Mouse (Mus musculus): Measurements from ENCODE around the gene Camk2n1. TPM values are rescaled to one million over a fixed set of nuclear protein-coding genes. Genes with fewer than 3 reads are reported as not detected.

Gene Camk2n1
- polyA plus RNA-seq, 1 experiment: 21.7 TPM

GRCm38 (mm10) chr4:138501048-138501447, 46.9 kb downstream of the Camk2n1 start:
- WGBS: 60% methylated on average over 5 of the region's 5 CpGs
- Histone ChIP-seq H3K4me3 (replicated peaks; ENCODE audit: extremely low read depth, low read depth, low read length) (no peak overlapping the region), H3K4me1 (ENCODE audit: control insufficient read depth, insufficient read depth, low read length) (peaks cover 3% of the 10 kb centered on the region; the same call in 1 of the 2 replicates)
- no peak for TF ChIP-seq CTCF (IDR thresholded peaks at IDR 0.05; ENCODE audit: insufficient read depth, low read length)
- no peak for TF ChIP-seq POLR2A (IDR thresholded peaks at IDR 0.05; ENCODE audit: borderline replicate concordance, extremely low read depth, low read depth, low read length)
- no peak for DNase-seq

- 6% methylated on average over 16 of the region's 16 CpGs for WGBS
- DNase-seq: no peak
Measured at GRCm38 (mm10) chr4:138504632-138505101, 50.6 kb downstream of the Camk2n1 start.

GRCm38 (mm10) chr4:138505171-138505870, 51.2 kb downstream of the Camk2n1 start:
- TF ChIP-seq POLR2A (IDR thresholded peaks at IDR 0.05; ENCODE audit: borderline replicate concordance, extremely low read depth, low read depth, low read length) (no peak), CTCF (IDR thresholded peaks at IDR 0.05; ENCODE audit: insufficient read depth, low read length) (peak; percentile 30; the same call in 1 of the 2 replicates)
- no peak overlapping the region for H3K4me3 ChIP-seq (replicated peaks; ENCODE audit: extremely low read depth, low read depth, low read length)
- DNase-seq: no peak
- 8% methylated on average over 10 of the region's 10 CpGs for WGBS
- no peaks in the 10 kb centered on the region for H3K4me1 ChIP-seq (ENCODE audit: control insufficient read depth, insufficient read depth, low read length)

More at GRCm38 (mm10) chr4:138504632-138505101, 50.6 kb downstream of the Camk2n1 start:
- H3K4me1 ChIP-seq (ENCODE audit: control insufficient read depth, insufficient read depth, low read length): no peaks in the 10 kb centered on the region
- H3K4me3 ChIP-seq (replicated peaks; ENCODE audit: extremely low read depth, low read depth, low read length): no peak overlapping the region
- TF ChIP-seq POLR2A (IDR thresholded peaks at IDR 0.05; ENCODE audit: borderline replicate concordance, extremely low read depth, low read depth, low read length): no peak

DNA sequence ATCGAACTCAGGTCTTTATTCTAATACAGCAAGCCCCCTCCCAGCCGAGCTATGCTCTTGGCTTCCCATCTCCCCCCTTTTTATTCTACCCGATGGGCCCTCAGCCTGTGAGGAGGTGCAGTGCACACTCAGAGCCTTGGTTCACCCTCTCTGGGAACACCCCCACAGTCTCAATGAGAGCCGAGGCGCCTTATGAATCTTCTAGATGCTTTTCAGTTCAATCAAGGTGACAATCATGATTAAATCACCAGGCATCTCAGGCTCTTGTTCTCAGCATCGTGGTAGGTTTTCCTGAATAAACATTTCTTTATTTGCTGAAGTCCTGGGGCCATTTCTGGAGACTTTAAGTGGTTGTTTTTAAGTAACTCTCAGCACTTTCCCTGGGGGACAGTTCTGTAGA, 53.8 kb downstream of the Camk2n1 start:
- no peak overlapping the region for H3K4me3 ChIP-seq (replicated peaks; ENCODE audit: extremely low read depth, low read depth, low read length)
- 52% methylated on average over 6 of the region's 6 CpGs for WGBS
- TF ChIP-seq POLR2A (IDR thresholded peaks at IDR 0.05; ENCODE audit: borderline replicate concordance, extremely low read depth, low read depth, low read length) (no peak), CTCF (IDR thresholded peaks at IDR 0.05; ENCODE audit: insufficient read depth, low read length) (no peak)
- no peak for DNase-seq
- no peaks in the 10 kb centered on the region for H3K4me1 ChIP-seq (ENCODE audit: control insufficient read depth, insufficient read depth, low read length)

Other genes starting within 250 kb of the Camk2n1 start
- gene Hp1bp3, start 238.0 kb upstream of the Camk2n1 start, polyA plus RNA-seq (2012; rRNA removed): 53.4 and 78.4 TPM in 2 replicates
- gene Sh2d5, start 203.9 kb upstream of the Camk2n1 start, polyA plus RNA-seq (2012; rRNA removed): 0.22 and 0.28 TPM in 2 replicates
- gene Kif17, start 203.9 kb upstream of the Camk2n1 start, polyA plus RNA-seq (2012; rRNA removed): 0.70 and 0.91 TPM in 2 replicates
- gene Ddost, start 149.6 kb upstream of the Camk2n1 start, polyA plus RNA-seq (2012; rRNA removed): 194 and 198 TPM in 2 replicates
- 178 and 182 TPM in 2 replicates for gene Pink1, start 128.0 kb upstream of the Camk2n1 start, polyA plus RNA-seq (2012; rRNA removed)
- gene Cda, start 86.3 kb upstream of the Camk2n1 start, polyA plus RNA-seq (2012; rRNA removed): 2.6 and 2.9 TPM in 2 replicates
- not detected in 2 replicates for gene Fam43b, start 57.8 kb upstream of the Camk2n1 start, polyA plus RNA-seq (2012; rRNA removed)
- gene Mul1, start 19.6 kb upstream of the Camk2n1 start, polyA plus RNA-seq (2012; rRNA removed): 15.2 and 16.5 TPM in 2 replicates
- 0.09 and 0.23 TPM in 2 replicates for gene Vwa5b1, start 181.6 kb downstream of the Camk2n1 start, polyA plus RNA-seq (2012; rRNA removed)